Mouse (Mus musculus) E14TG2a.4 (cell line): ENCODE results near the gene Fam117a.

Source experiments
- CTCF ChIP-seq: conservative IDR thresholded peaks from 2 replicates; pipeline ENCODE4 v1.5.1; 2014; ENCODE audit warnings: low read length
- NANOG ChIP-seq: IDR thresholded peaks from 2 replicates; pipeline ENCODE4 v1.6.1; 2014; ENCODE audit warnings: borderline replicate concordance, low read length, mixed read lengths
- POU5F1 ChIP-seq: IDR thresholded peaks from 2 replicates; pipeline ENCODE4 v1.6.1; 2014; ENCODE audit warnings: low read length, borderline replicate concordance

DNA sequence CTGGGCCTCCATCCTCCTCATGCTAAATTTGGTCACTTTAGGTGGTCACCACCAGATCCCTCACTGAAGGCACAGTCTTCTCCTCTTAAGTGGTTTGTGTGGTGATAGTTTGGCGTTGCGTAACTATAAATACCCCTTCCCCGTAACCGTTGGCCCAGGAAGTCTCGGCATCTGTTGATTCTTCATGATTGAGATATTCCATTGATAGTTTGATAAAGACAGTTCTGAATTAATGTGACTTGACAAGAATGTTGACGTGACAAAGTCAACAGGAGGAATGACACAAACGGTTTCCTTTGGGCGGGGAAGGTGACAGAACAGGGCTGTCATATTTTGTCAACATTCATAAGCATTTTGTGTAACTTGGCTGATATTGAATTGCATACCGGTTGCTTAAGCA, 16.4 kb downstream of the Fam117a start:
- no peak for TF ChIP-seq CTCF
- no peak for TF ChIP-seq NANOG
- no peak for TF ChIP-seq POU5F1
